Mouse (Mus musculus): ENCODE measurements at regions not wholly inside any gene's neighbourhood (a gene's known extent, or its start where the extent isn't known, plus 50 kb on each side); places are given as distances from the start of the nearest gene placed in this dataset.
"Not testable (repeated sequence)": the region's sequence is repeated elsewhere in the genome, so short reads cannot be mapped to it uniquely, and the experiment has no call there.

DNA sequence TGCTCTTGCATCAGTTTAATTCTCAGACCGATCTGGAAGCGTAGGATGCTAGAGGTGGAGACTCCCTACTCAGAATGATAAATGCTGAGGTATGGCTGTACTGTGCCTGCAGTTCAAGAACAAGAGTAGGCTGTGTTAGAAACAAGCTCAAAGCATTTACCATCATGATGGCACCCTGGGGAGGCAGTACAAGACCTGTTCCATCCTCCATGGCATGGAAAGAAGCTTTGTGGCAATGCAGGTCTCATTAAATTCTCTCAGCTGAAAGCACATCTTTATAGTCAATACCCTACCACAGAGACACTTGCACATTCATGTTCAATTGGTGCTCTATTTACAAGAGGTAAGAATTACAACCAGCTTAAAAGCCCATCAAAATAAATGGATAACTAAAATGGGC, 209.5 kb downstream of the Tbl1xr1 start:
- DNase-seq (ENCODE audit: low spot score in 2 of 2), result no peak

DNA sequence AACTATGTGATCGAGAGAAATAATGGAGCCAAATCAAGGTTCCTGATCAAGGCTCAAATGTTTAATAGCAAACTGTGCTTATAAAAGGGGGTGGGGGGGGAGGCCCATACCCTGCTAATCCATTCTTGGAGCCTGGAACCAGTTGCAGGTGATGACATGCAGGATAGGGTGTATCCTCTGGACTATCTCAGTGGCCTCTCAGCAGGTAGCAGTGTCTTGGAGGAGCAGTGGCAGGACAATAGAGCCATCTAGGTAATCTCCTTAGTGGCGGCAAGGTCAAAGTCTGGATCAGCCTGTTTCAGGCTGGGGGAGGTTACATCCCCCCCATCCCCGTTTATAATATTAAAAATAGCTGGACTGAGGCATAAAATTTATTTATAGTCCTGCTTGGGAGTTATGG, 217.0 kb downstream of the Tbl1xr1 start:
- DNase-seq (ENCODE audit: low spot score in 2 of 2), result no peak

DNA sequence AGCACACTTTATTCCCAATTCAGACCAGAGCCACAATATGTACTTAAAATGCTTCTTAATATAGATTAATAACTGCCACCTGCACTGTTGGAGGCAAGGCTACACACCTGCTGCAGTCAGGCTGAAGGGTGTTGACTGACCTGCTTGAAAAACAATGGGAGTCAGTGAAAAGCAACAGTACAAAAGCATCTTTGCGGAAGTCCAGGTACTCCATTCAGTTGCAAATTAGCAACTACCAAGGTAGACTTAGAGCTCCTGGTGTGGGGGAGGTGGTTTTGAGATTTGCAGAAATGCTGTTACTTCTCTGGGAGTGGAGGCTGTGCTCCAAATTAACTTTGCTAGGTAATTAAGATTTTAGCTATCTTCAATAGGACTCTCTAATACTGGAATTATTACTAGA, 217.6 kb downstream of the Tbl1xr1 start:
- DNase-seq (ENCODE audit: low spot score in 2 of 2), result not testable (repeated sequence)

DNA sequence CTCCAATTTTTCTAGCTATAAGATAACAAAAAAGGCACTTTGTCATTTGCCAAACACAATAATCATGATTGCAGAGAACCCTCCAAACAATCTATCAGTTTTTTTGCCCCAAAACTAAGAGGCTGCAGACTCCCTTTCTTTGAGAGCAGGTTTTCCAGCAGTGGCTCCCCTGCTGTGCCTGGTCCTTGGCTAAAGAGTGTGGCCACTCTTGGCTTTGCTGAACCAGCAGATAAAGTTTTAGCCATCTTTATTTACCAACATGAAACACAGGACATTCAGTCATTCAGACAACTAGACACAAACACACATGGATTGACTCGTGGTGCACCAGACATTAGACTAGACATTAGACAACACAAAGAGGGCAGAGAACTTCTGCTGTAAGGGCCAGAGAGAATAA, 220.5 kb downstream of the Tbl1xr1 start:
- not testable (repeated sequence) for DNase-seq (ENCODE audit: low spot score in 2 of 2)

DNA sequence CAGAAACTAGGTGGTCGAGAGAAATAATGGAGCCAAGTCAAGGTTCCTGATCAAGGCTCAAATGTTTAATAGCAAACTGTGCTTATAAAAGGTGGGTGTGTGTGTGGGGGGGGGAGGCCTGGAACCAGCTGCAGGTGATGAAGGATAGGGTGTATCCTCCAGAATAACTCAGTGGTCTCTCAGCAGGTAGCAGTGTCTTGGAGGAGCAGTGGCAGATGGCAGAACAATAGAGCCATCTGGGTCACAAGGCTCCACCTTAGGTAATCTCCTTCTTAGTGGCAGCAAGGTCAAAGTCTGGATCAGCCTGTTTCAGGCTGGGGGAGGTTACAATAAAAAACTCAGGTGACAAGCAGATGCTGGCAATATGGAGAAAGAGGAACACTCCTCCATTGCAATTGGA, 221.4 kb downstream of the Tbl1xr1 start:
- DNase-seq (ENCODE audit: low spot score in 2 of 2), result not testable (repeated sequence)

DNA sequence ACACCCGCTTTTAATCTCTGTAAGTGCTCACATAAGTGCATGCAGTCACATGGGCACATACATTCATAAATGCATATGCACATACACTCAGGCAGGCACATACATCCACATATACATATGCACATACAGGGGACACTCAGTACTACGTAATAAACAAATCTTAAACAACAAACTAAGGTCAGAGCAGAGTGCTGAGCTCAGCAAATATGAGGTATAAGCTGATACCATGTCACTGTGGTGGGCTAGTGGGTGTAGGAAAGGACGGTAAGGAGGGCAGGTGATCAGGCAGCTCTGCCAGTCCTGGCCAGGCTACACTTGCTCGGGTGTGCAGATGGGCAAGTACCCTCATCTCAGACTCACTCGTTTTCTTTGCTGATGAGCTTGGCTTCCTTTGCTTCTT, 224.1 kb downstream of the Tbl1xr1 start:
- no peak for DNase-seq (ENCODE audit: low spot score in 2 of 2)

DNA sequence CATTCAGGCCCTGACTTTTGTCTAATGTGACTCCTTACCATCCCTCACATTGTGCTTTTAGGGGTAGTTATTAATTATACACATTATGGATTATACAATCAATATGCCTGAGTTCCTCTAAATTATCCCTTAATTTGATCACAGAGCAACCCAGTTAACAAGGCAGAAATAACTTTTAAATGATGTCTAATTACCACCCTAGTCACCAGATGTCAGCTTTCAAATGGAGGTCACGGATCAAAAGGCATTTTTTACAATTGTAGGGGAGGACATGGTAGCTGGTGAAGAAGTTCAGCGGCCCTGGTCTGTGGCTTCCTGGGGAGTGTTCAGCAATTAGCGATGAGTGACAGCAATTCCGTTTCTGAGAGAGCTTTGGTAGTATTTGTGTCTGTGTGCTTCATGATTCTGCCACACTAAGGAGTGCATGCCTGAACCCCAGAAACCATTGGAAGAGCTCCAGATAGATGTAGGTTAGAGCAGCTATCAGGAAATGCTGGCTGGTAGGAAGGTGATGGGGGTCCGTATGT, 225.6 kb downstream of the Tbl1xr1 start:
- DNase-seq (ENCODE audit: low spot score in 2 of 2), result no peak

DNA sequence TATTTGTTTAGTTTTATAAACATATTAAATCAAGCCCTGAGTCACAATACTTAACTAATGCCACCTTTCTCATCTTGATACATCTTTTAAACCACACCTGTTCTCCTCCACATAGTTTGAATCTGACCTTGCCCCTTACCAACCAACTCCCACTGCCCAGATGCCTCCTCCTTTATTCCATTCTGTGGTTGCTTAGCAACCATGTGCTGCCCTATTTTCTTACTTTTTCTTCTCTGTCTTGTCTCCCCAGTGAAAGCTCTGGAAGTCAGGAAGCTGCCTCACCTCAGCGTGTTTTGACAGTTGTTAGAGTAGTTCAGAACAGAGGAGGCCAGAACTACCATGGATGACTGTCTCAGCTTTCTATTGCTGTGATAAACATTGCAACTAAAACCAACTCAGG, 227.7 kb downstream of the Tbl1xr1 start:
- no peak for DNase-seq (ENCODE audit: low spot score in 2 of 2)

DNA sequence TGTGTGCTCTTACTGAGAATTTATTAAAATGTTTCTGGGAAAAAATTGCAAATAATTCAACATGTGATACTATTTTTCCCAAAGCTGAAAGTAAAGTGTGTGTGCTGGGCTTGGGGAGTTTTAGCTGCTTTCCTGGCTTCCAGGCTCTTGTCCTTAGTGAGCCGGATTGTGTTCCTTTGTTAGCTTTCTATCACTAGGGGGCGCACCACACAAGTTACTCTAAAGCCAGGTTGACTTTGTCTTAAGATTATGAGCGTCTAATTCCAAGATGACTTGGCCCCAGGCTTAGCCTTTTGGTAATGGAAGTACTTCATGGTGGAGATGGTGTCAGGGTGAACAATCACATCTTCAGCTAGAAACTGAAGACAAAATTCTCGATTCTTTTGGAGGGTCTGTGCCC, 230.2 kb downstream of the Tbl1xr1 start:
- no peak for DNase-seq (ENCODE audit: low spot score in 2 of 2)

DNA sequence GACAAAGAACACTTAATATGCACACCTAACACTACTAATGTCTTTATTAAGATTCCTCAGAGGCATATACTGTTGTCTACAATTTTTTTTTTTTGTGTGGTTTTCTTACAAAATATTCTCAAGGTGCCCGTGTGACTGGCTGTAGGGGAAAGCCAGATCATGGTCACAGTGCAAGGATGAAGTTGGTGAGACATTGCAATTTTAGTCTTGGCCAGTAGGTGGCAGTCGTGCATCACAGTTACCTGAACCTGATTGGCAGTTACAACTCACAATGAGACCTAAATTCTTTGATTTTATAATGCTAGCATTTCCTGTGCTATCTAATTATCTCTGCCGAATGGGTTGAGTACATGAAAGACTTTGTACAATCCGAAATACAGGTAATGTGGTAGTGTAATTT, 232.5 kb downstream of the Tbl1xr1 start:
- DNase-seq (ENCODE audit: low spot score in 2 of 2), result peak; percentile 42 to 58

DNA sequence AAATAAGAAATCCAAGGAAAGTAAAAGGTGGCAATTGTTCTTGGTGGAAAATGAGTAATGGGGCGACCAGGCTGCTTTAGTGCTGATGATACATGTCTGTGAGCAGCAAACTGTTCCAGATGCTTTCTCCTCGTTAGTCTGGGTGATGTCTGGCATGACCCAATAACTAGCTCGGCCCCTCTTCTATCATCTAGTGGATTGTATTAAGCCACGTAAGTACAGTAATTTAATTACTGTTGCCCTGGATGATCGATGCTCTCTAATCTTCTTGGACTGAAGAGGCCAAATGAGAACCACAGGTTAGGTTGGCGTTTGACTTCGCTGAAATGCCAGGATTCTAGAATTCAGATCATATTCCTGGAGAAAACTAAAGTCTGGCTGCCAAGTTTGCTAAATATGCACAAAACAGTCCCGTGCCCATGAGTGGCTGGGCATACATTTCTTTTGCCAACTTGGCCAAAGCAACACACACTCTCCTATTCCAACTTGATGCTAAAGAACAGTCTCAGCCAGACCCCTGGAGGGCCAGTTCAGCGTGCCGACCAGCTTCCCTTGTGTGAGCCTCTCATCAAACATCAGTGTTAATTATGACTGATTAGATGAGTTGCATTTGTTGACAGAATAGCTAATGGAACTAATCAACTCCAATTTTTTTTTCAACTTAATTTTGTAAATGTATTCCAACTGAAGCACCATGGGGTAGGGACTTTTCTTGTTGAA, 240.2 kb downstream of the Tbl1xr1 start:
- no peak for DNase-seq (ENCODE audit: low spot score in 2 of 2)

DNA sequence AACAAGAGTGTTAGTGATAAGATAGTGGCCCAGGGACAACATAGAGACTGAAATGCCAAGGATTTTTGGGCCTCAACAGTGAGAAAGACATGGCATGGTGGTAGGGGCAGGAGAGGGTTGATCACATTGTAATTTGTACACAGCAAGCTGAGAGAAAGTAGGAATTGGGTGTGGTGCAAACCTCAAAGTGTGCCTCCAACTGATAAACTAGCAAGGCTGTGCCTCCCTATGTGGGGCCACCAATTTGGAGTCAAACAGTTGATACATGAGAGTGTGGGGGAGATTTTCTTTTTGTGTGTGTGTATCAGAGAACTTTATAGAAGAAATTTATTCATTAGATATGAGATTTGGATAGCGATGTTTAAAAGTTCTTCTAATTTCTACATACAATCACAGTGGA, 244.0 kb downstream of the Tbl1xr1 start:
- DNase-seq (ENCODE audit: low spot score in 2 of 2), result not testable (repeated sequence)

DNA sequence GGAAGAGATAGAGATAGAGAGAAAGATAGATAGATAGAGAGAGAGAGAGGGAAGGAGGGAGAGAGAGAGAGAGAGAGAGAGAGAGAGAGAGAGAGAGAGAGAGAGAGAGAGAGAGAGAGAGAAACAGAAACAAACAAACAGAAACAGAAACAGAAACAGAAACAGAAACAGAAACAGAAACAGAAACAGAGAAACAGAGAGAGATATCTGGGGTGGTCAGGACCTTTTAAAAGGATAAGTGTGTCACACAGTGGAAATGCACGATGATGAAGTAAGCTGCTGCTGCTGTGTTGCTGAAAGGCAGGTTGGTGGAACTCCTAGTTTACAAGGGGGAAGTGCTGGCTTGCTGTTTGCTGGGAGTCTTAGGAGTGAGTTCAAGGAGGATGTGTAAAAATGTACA, 254.8 kb downstream of the Tbl1xr1 start:
- no peak for DNase-seq (ENCODE audit: low spot score in 2 of 2)

Measured in urinary bladder, postnatal 36 days (tissue).